Comparison of ENCODE assay signal across 17 mouse cellular contexts in genomic region chr17:53656369-53656860, GRCm38 (mm10).
"Had no signal": no experiment of that assay in that cellular context is flagged by ENCODE, and none has a peak within 500 bp of the region (broad histone marks: within the 10 kb centered on the region; RNA-seq: fewer than 3 reads in every experiment).

No protein-coding gene starts in this region.

- H3K27ac ChIP-seq: intestine, embryonic 15.5 days; kidney, embryonic 15.5 days; liver, embryonic 14.5 days; stomach, embryonic 15.5 days had no signal

- ATAC-seq: intestine, embryonic 15.5 days; liver, postnatal 0 days had no signal

- H3K4me1 ChIP-seq: intestine, embryonic 15.5 days; kidney, embryonic 15.5 days; stomach, embryonic 15.5 days had no signal

- H3K4me3 ChIP-seq: intestine, embryonic 15.5 days; kidney, embryonic 15.5 days; stomach, embryonic 15.5 days had no signal

- H3K27me3 ChIP-seq: intestine, embryonic 15.5 days; kidney, embryonic 15.5 days; stomach, embryonic 15.5 days had no signal

- DNase-seq: kidney, adult 11 months; kidney, adult 8-10 months; kidney, postnatal 10 days; kidney, postnatal 4 days; liver, postnatal 0 days; lung, embryonic 14.5 days; lung, postnatal 10 days; midbrain, embryonic 14.5 days; right cerebral cortex, adult 18-20 months; right cerebral cortex, postnatal 14 days; right cerebral cortex, postnatal 4 days; thymus, postnatal 25 days had no signal

- H3K36me3 ChIP-seq: intestine, embryonic 15.5 days had no signal

- H3K4me2 ChIP-seq: intestine, embryonic 15.5 days; kidney, embryonic 15.5 days; lung, embryonic 14.5 days; midbrain, embryonic 11.5 days; stomach, embryonic 15.5 days had no signal

- H3K9me3 ChIP-seq: intestine, embryonic 15.5 days; kidney, embryonic 15.5 days; stomach, embryonic 15.5 days had no signal

- H3K9ac ChIP-seq: intestine, embryonic 15.5 days; kidney, embryonic 15.5 days; liver, embryonic 14.5 days; liver, postnatal 0 days; lung, embryonic 14.5 days; stomach, embryonic 15.5 days had no signal
